Mouse (Mus musculus) midbrain, embryonic 14.5 days (tissue): ENCODE data around the gene Celf6. TPM values are rescaled to one million over a fixed set of nuclear protein-coding genes. Genes with fewer than 3 reads are reported as not detected.
A peak's percentile ranks its signal among the peaks of the same experiment; 100 is the strongest.

ENCODE experiments used
- ATAC-seq: fragments of 200-750 bp; cut with Nextera tagmentation; 2 replicates; pipeline ENCODE4 v1.8.0; 2017; ENCODE audit warnings: moderate number of reproducible peaks, moderate library complexity; ENCODE audit not compliant: low FRiP score, low TSS enrichment
- DNase-seq: peaks from one replicate; pipeline ENCODE4 v3.0.0-alpha.2; 2015
- H3K27ac ChIP-seq: fragments of 300-500 bp; sonication (generic); replicated peaks from 2 replicates; pipeline ENCODE4 v1.5.1; 2014; ENCODE audit warnings: mild to moderate bottlenecking, low read depth, low read length, moderate library complexity
- H3K27me3 ChIP-seq: fragments of 300-500 bp; sonication (generic); 2 replicates; pipeline ENCODE4 v1.6.1; 2014; ENCODE audit warnings: low read length, control low read depth, mixed read lengths; ENCODE audit not compliant: control insufficient read depth, insufficient read depth
- H3K36me3 ChIP-seq: fragments of 300-500 bp; sonication (generic); 2 replicates; pipeline ENCODE4 v1.6.1; 2014; ENCODE audit warnings: low read length, control low read depth; ENCODE audit not compliant: control insufficient read depth, insufficient read depth
- H3K4me1 ChIP-seq: fragments of 300-500 bp; sonication (generic); 2 replicates; pipeline ENCODE4 v1.6.1; 2014; ENCODE audit warnings: mild to moderate bottlenecking, antibody characterized with exemption, low read length, control low read depth; ENCODE audit not compliant: control insufficient read depth, insufficient read depth
- H3K4me2 ChIP-seq: fragments of 300-500 bp; sonication (generic); 2 replicates; pipeline ENCODE4 v1.6.1; 2014; ENCODE audit warnings: mild to moderate bottlenecking, low read length, moderate library complexity
- H3K4me3 ChIP-seq: fragments of 300-500 bp; sonication (generic); replicated peaks from 2 replicates; pipeline ENCODE4 v1.5.1; 2014; ENCODE audit warnings: low read depth, low read length
- H3K9ac ChIP-seq: fragments of 300-500 bp; sonication (generic); replicated peaks from 2 replicates; pipeline ENCODE4 v1.6.1; 2014; ENCODE audit warnings: mild to moderate bottlenecking, low read length, moderate library complexity
- H3K9me3 ChIP-seq: fragments of 300-500 bp; sonication (generic); 2 replicates; pipeline ENCODE4 v1.6.1; 2016; ENCODE audit warnings: low read length, control low read depth, mixed read lengths; ENCODE audit not compliant: control insufficient read depth
- WGBS: fragments of 180-500 bp; shearing (Covaris S2); extraction: QIAGEN DNeasy Blood & Tissue Kit; methylation state at CpG from one replicate; pipeline ENCODE4 v1.1.7; 2014; 5-methylcytosine and 5-hydroxymethylcytosine counted together
- polyA plus RNA-seq: library from polyadenylated mRNA; unstranded; fragments of >200 nt; fragmentation: Nextera tagmentation; extraction: Ambion mirVana; gene quantifications from 2 replicates; pipeline ENCODE4 v1.2.1, GENCODE M21; 2014

The Celf6 gene
- polyA plus RNA-seq, 1 experiment from 2014 or later: 35.4 TPM

DNA sequence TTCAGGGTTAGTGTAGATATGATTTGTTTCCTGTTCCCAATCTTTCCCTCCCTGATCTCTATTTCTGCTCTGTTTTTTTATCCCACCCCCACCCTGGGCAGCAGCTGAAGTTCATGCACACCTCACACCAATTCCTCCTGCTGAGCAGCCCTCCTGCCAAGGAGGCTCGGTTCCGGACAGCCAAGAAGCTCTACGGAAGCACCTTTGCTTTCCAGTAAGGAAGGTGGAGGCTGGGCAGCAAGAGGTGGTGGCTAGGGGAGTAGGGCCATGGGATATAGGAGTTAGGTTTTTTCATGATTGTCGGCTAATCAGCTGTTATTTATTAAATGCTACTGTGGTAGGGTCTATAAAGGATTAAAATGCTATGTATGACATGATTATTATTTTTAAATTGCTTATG, 62.2 kb downstream of the Celf6 start:
- no peak overlapping the region for H3K9ac ChIP-seq
- no peak overlapping the region for H3K4me3 ChIP-seq
- ATAC-seq (no peak), DNase-seq (no peak)
- no peak overlapping the region for H3K4me2 ChIP-seq
- H3K27me3 ChIP-seq: no peaks in the 10 kb centered on the region
- 92% methylated on average over 4 of the region's 4 CpGs for WGBS
- no peak overlapping the region for H3K27ac ChIP-seq
- no peaks in the 10 kb centered on the region for H3K9me3 ChIP-seq
- H3K36me3 ChIP-seq: peaks cover 90% of the 10 kb centered on the region
- H3K4me1 ChIP-seq: no peaks in the 10 kb centered on the region

DNA sequence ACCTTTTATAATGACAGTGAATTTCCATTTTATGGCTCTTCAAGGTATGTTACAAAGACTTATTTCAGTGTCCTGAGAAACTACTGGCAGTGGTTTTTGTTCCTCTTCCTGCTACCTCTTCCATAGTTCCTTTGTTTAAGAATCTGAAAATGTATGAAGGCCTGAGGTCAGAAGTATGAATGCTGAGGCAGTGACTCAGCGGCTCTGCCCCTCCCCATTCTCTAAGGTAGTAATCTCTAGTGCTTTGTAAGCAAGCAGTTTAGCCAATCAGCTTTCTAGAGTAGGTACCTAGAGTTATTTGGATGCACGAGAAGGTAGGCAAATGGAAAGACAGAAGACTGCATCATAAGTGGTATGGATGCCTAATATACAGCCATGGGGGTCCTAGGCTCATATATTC, 63.6 kb downstream of the Celf6 start:
- Histone ChIP-seq H3K9ac (no peak overlapping the region), H3K4me3 (no peak overlapping the region), H3K4me1 (no peaks in the 10 kb centered on the region), H3K27ac (no peak overlapping the region), H3K27me3 (no peaks in the 10 kb centered on the region), H3K9me3 (no peaks in the 10 kb centered on the region), H3K36me3 (peaks cover 88% of the 10 kb centered on the region), H3K4me2 (no peak overlapping the region)
- 89% methylated on average over 2 of the region's 2 CpGs for WGBS
- DNase-seq: no peak
- ATAC-seq: no peak

DNA sequence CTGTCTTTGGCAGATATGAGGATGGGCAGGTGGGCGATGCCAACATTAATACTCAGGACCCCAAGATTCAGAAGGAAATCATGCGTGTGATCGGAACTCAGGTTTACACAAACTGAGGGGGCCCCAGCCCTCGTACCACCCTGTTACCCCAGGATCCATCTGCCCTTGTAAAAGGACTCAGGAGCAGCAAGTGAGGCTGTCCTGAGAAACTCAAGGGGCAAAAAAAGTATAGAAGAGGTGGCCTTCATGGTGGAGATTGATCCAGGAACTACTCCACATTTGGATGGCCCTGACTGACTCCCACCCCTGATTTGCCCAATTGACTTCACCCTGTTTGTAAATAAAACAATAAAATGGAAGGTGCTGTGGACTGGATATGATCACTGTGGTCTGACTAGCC, 72.2 kb downstream of the Celf6 start:
- H3K4me3 ChIP-seq: no peak overlapping the region
- WGBS: 96% methylated on average over 4 of the region's 4 CpGs
- ATAC-seq: no peak
- peaks cover 65% of the 10 kb centered on the region for H3K36me3 ChIP-seq
- no peaks in the 10 kb centered on the region for H3K9me3 ChIP-seq
- DNase-seq: no peak
- H3K27me3 ChIP-seq: no peaks in the 10 kb centered on the region
- no peak overlapping the region for H3K27ac ChIP-seq
- no peaks in the 10 kb centered on the region for H3K4me1 ChIP-seq
- no peak overlapping the region for H3K4me2 ChIP-seq
- H3K9ac ChIP-seq: no peak overlapping the region

DNA sequence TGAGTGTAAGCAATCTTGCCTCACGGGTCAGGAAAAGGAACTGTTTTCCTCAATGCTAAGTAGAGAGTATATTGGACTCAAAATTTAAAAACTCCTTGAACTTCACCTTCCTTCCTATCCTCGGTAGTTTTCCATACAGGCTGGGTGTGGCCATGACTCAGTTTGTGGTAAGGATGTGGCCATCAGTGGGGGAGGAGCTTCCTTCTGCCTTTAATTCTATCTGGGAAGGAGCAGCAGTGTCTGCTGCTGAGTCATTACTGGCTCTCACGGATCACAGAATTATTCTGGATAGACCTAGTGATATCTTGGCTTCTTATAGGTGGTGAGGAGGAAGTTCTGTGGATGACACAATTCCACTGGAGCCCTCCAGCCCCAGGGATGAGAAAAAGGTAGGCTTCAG, 75.7 kb downstream of the Celf6 start:
- Histone ChIP-seq H3K4me1 (peaks cover 8% of the 10 kb centered on the region), H3K4me2 (no peak overlapping the region), H3K27me3 (no peaks in the 10 kb centered on the region), H3K27ac (no peak overlapping the region), H3K9me3 (no peaks in the 10 kb centered on the region), H3K4me3 (no peak overlapping the region), H3K9ac (no peak overlapping the region), H3K36me3 (peaks cover 39% of the 10 kb centered on the region)
- no peak for ATAC-seq
- WGBS: 46% methylated on average over 3 of the region's 3 CpGs
- no peak for DNase-seq

DNA sequence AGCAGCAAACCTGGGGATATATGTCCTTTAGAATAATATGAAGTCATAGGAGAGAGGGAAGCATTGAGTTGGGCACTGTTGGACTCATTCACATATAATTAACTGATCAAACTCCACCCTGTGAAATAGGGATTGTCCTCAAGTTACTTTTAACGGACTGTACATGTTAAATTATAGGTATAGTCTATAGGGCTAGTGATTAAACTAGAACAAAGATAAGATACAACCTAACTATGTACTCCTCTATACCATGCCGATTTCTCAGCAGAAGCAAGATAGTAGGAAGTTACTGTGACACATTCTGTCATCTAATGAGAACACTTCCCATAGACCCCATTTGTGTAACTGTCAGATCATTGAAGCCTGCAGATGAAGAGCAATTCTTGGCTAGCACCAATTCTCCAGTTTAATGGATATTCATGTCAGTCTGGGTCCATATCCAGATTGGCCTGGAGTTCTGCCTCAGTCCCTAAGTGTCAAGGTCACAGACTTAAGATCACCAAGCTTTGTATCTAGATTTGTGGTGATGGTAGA, 76.8 kb downstream of the Celf6 start:
- no peak overlapping the region for H3K27ac ChIP-seq
- peaks cover 27% of the 10 kb centered on the region for H3K36me3 ChIP-seq
- peaks cover 19% of the 10 kb centered on the region for H3K4me1 ChIP-seq
- no peak overlapping the region for H3K4me3 ChIP-seq
- 93% methylated on average over 2 of the region's 2 CpGs for WGBS
- no peaks in the 10 kb centered on the region for H3K9me3 ChIP-seq
- H3K4me2 ChIP-seq: no peak overlapping the region
- no peak for ATAC-seq
- H3K27me3 ChIP-seq: no peaks in the 10 kb centered on the region
- DNase-seq: no peak
- no peak overlapping the region for H3K9ac ChIP-seq

DNA sequence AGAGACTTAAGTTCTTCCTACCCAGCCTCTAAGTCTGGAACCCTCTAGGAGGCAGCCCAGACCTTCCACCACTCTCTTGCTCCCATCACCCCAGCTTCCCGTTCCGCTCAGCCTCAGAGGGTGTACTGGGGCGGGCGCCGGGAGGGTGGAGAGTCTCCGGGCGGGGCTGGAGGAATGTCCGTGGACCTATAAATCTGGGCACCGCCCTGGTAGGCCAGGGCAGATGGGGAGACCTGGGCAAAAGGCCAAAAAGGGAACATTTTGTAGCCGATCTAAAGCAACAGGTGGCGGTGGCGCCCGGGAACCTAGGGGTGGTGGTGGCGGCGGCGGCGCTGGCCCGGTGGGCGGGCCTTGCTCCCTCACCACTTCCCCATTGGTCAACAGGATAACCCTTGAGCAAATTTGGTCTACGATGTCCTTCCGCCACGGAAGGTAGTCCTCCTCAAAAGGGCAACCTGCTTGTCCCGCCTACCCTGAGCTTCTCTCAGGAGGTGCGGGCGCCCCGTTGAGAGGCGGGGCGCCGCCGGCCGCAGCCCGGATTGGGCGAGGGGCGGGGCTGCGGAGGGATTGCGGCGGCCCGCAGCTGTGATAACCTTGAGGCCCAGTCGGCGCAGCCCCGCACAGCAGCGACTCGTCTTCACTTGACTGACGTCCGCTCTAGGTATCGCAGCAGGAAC, 78.4 kb downstream of the Celf6 start, which contains the start of gene Pkm:
Gene Pkm (plus strand): TSS at position 411 of the 677 bp plus-strand sequence.
- Histone ChIP-seq H3K27ac (peak within 1 kb of the TSS; percentile 98), H3K9ac (peak within 1 kb of the TSS; percentile 86), H3K27me3 (no peaks in the 10 kb centered on the region), H3K4me1 (peaks cover 35% of the 10 kb centered on the region), H3K9me3 (no peaks in the 10 kb centered on the region), H3K4me2 (peak within 1 kb of the TSS; percentile 62), H3K4me3 (peak within 1 kb of the TSS; percentile 82), H3K36me3 (peaks cover 19% of the 10 kb centered on the region)
- peak; percentile 91 for ATAC-seq
- under 1% methylated on average over 46 of the region's 46 CpGs for WGBS
- peak; percentile 98 for DNase-seq

Other genes with a start within 250 kb of the Celf6 start
- gene Bbs4, start 224.4 kb upstream of the Celf6 start, polyA plus RNA-seq: 40.7 and 53.2 TPM in 2 replicates
- 17.0 and 19.6 TPM in 2 replicates for gene Arih1, start 91.3 kb upstream of the Celf6 start, polyA plus RNA-seq
- 47.1 and 57.5 TPM in 2 replicates for gene Hexa, start 38.4 kb upstream of the Celf6 start, polyA plus RNA-seq
- 0.46 and 0.74 TPM in 2 replicates for gene Tmem202, start 38.1 kb upstream of the Celf6 start, polyA plus RNA-seq
- 205 and 226 TPM in 2 replicates for gene Parp6, start 39.4 kb downstream of the Celf6 start, polyA plus RNA-seq
- gene Pkm, start 78.5 kb downstream of the Celf6 start, polyA plus RNA-seq: 836 and 1,041 TPM in 2 replicates
- 2.8 and 5.2 TPM in 2 replicates for gene Gramd2, start 102.2 kb downstream of the Celf6 start, polyA plus RNA-seq
- gene Senp8, start 172.8 kb downstream of the Celf6 start, polyA plus RNA-seq: 12.9 and 16.4 TPM in 2 replicates
- gene Myo9a, start 173.0 kb downstream of the Celf6 start, polyA plus RNA-seq: 30.2 and 34.0 TPM in 2 replicates